Mouse (Mus musculus) liver, embryonic 14.5 days (tissue): ENCODE results near the gene Pacsin2.

Experiments used
- CTCF ChIP-seq: IDR thresholded peaks from 2 replicates; pipeline ENCODE4 v1.5.1; 2016; ENCODE audit warnings: antibody characterized with exemption, low read depth, control low read depth
- EP300 ChIP-seq: IDR thresholded peaks from 2 replicates; pipeline ENCODE4 v1.6.1; 2016; ENCODE audit warnings: antibody characterized with exemption, low read depth

DNA sequence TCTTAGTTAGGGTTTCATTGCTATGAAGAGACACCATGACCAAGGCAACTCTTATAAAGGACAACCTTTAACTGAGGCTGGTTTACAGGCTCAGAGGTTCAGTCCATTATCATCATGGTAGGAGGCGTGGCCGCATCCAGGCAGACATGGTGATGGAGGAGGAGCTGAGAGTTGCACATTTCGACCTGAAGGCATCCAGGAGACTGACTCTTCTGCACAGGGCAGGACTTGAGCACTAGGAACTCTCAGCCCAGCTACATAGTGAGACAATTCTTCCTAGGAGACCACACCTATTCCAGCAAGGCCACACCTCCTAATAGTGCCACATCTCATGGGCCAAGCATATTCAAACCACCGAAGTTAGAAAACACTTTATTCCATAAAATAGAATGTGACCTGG, 15.4 kb upstream of the Pacsin2 start:
- TF ChIP-seq CTCF (no peak), EP300 (no peak)
